Mouse (Mus musculus) heart, embryonic 12.5 days (tissue): ENCODE results near the gene Wipi1. TPM values are rescaled to one million over a fixed set of nuclear protein-coding genes. Genes with fewer than 3 reads are reported as not detected.
"Not testable (repeated sequence)": the region's sequence is repeated elsewhere in the genome, so short reads cannot be mapped to it uniquely, and the experiment has no call there.

ENCODE experiments used
- ATAC-seq: fragments of 200-750 bp; cut with Nextera tagmentation; 2 replicates; pipeline ENCODE4 v1.8.0; 2017; ENCODE audit warnings: moderate TSS enrichment, moderate library complexity; ENCODE audit not compliant: insufficient number of reproducible peaks, low FRiP score
- H3K27ac ChIP-seq: fragments of 300-500 bp; sonication (generic); 2 replicates; pipeline ENCODE4 v1.5.1; 2016; ENCODE audit warnings: mild to moderate bottlenecking, moderate library complexity; ENCODE audit not compliant: poor library complexity, severe bottlenecking
- H3K27me3 ChIP-seq: fragments of 300-500 bp; sonication (generic); replicated peaks from 2 replicates; pipeline ENCODE4 v1.6.1; 2016; ENCODE audit warnings: mild to moderate bottlenecking, moderate library complexity
- H3K36me3 ChIP-seq: fragments of 300-500 bp; sonication (generic); 2 replicates; pipeline ENCODE4 v1.6.1; 2016; ENCODE audit warnings: mild to moderate bottlenecking, moderate library complexity
- H3K4me1 ChIP-seq: fragments of 300-500 bp; sonication (generic); replicated peaks from 2 replicates; pipeline ENCODE4 v1.6.1; 2016; ENCODE audit warnings: mild to moderate bottlenecking
- H3K4me2 ChIP-seq: fragments of 300-500 bp; sonication (generic); 2 replicates; pipeline ENCODE4 v1.6.1; 2016; ENCODE audit warnings: mild to moderate bottlenecking, moderate library complexity
- H3K4me3 ChIP-seq: fragments of 300-500 bp; sonication (generic); 2 replicates; pipeline ENCODE4 v1.5.1; 2016; ENCODE audit warnings: mild to moderate bottlenecking
- H3K9ac ChIP-seq: fragments of 300-500 bp; sonication (generic); 2 replicates; pipeline ENCODE4 v1.6.1; 2016; ENCODE audit warnings: mild to moderate bottlenecking, moderate library complexity
- H3K9me3 ChIP-seq: fragments of 300-500 bp; sonication (generic); replicated peaks from 2 replicates; pipeline ENCODE4 v1.6.1; 2016; ENCODE audit warnings: mild to moderate bottlenecking, moderate library complexity
- WGBS: fragments of 180-500 bp; shearing (Covaris S2); methylation state at CpG from one replicate; pipeline ENCODE4 v1.1.7; 2016; 5-methylcytosine and 5-hydroxymethylcytosine counted together
- polyA plus RNA-seq: library from polyadenylated mRNA; unstranded; fragments of >200 nt; fragmentation: Nextera tagmentation; extraction: Ambion mirVana; gene quantifications from 2 replicates; pipeline ENCODE4 v1.2.1, GENCODE M21; 2016

The Wipi1 gene
- polyA plus RNA-seq, 1 experiment from 2014 or later = 49.9 TPM

- not testable (repeated sequence) for H3K27ac ChIP-seq, H3K4me3 ChIP-seq, H3K9me3 ChIP-seq, ATAC-seq, H3K4me2 ChIP-seq, H3K27me3 ChIP-seq, H3K9ac ChIP-seq, H3K36me3 ChIP-seq
- 38% methylated on average over 8 of the region's 8 CpGs for WGBS
- peaks cover 37% of the 10 kb centered on the region for H3K4me1 ChIP-seq
These were observed 7.3 kb upstream of the Wipi1 start for GRCm38 (mm10) chr11:109619055-109619454.

- Histone ChIP-seq H3K9ac (no peak overlapping the region), H3K36me3 (no peaks in the 10 kb centered on the region), H3K27me3 (no peaks in the 10 kb centered on the region), H3K27ac (0 out of 2 replicates have a peak overlapping the region, but pooled peaks have one; percentile 8), H3K4me3 (no peak overlapping the region), H3K4me1 (peaks cover 22% of the 10 kb centered on the region), H3K9me3 (no peaks in the 10 kb centered on the region), H3K4me2 (no peak overlapping the region)
- ATAC-seq = no peak
- WGBS = 49% methylated on average over 4 of the region's 4 CpGs
These were observed 5.0 kb upstream of the Wipi1 start for GRCm38 (mm10) chr11:109616766-109617165.

GRCm38 (mm10) chr11:109616352-109616751 lies 4.6 kb upstream of the Wipi1 start:
- H3K9ac ChIP-seq = no peak overlapping the region
- ATAC-seq = no peak
- no peaks in the 10 kb centered on the region for H3K27me3 ChIP-seq
- no peak overlapping the region for H3K4me2 ChIP-seq
- WGBS = 56% methylated on average over 4 of the region's 4 CpGs
- peaks cover 18% of the 10 kb centered on the region for H3K4me1 ChIP-seq
- H3K36me3 ChIP-seq = no peaks in the 10 kb centered on the region
- H3K4me3 ChIP-seq = no peak overlapping the region
- H3K27ac ChIP-seq = 0 out of 2 replicates have a peak overlapping the region, but pooled peaks have one; percentile 8
- H3K9me3 ChIP-seq = no peaks in the 10 kb centered on the region

GRCm38 (mm10) chr11:109615286-109615685 lies 3.5 kb upstream of the Wipi1 start:
- Histone ChIP-seq H3K36me3 (no peaks in the 10 kb centered on the region), H3K4me2 (no peak overlapping the region), H3K4me3 (no peak overlapping the region), H3K27ac (no peak overlapping the region), H3K9me3 (no peaks in the 10 kb centered on the region), H3K4me1 (peaks cover 18% of the 10 kb centered on the region), H3K9ac (no peak overlapping the region), H3K27me3 (no peaks in the 10 kb centered on the region)
- no peak for ATAC-seq
- 80% methylated on average over 9 of the region's 9 CpGs for WGBS

- no peak for ATAC-seq
- Histone ChIP-seq H3K9me3 (no peaks in the 10 kb centered on the region), H3K36me3 (no peaks in the 10 kb centered on the region), H3K4me3 (no peak overlapping the region), H3K27ac (no peak overlapping the region), H3K4me1 (peaks cover 33% of the 10 kb centered on the region), H3K9ac (no peak overlapping the region), H3K4me2 (no peak overlapping the region), H3K27me3 (no peaks in the 10 kb centered on the region)
- WGBS = 53% methylated on average over 7 of the region's 7 CpGs
These were observed 1.2 kb upstream of the Wipi1 start for GRCm38 (mm10) chr11:109612871-109613529.

GRCm38 (mm10) chr11:109610795-109611302 lies 918 bp downstream of the Wipi1 start:
- Histone ChIP-seq H3K4me3 (peak overlapping the region; percentile 75), H3K27ac (peak overlapping the region; percentile 87), H3K36me3 (no peaks in the 10 kb centered on the region), H3K9ac (peak overlapping the region; percentile 83), H3K4me2 (peak overlapping the region; percentile 74), H3K4me1 (peaks cover 21% of the 10 kb centered on the region), H3K9me3 (no peaks in the 10 kb centered on the region), H3K27me3 (no peaks in the 10 kb centered on the region)
- peak; percentile 4; the same call in 1 of the 2 replicates for ATAC-seq
- WGBS = under 1% methylated on average over 26 of the region's 26 CpGs

GRCm38 (mm10) chr11:109610046-109610794 lies 1.5 kb downstream of the Wipi1 start:
- peak overlapping the region; percentile 83 for H3K9ac ChIP-seq
- H3K4me2 ChIP-seq = peak overlapping the region; percentile 74
- H3K27me3 ChIP-seq = no peaks in the 10 kb centered on the region
- ATAC-seq = no peak
- H3K27ac ChIP-seq = peak overlapping the region; percentile 87; the same call in 1 of the 2 replicates
- WGBS = 19% methylated on average over 9 of the region's 9 CpGs
- H3K4me1 ChIP-seq = peaks cover 21% of the 10 kb centered on the region
- peaks cover 6% of the 10 kb centered on the region; the same call in 1 of the 2 replicates for H3K36me3 ChIP-seq
- H3K9me3 ChIP-seq = no peaks in the 10 kb centered on the region
- peak overlapping the region; percentile 75 for H3K4me3 ChIP-seq

- no peak for ATAC-seq
- Histone ChIP-seq H3K27me3 (no peaks in the 10 kb centered on the region), H3K27ac (no peak overlapping the region), H3K9me3 (no peaks in the 10 kb centered on the region), H3K4me2 (peak overlapping the region; percentile 74; the same call in 1 of the 2 replicates), H3K36me3 (peaks cover 13% of the 10 kb centered on the region), H3K9ac (no peak overlapping the region), H3K4me3 (no peak overlapping the region), H3K4me1 (peaks cover 21% of the 10 kb centered on the region)
- WGBS = 62% methylated on average over 6 of the region's 6 CpGs
These were observed 2.7 kb downstream of the Wipi1 start for GRCm38 (mm10) chr11:109608976-109609625.

- no peak overlapping the region for H3K27ac ChIP-seq
- no peak overlapping the region for H3K4me3 ChIP-seq
- no peak overlapping the region for H3K9ac ChIP-seq
- no peaks in the 10 kb centered on the region for H3K9me3 ChIP-seq
- 85% methylated on average over 6 of the region's 6 CpGs for WGBS
- H3K4me1 ChIP-seq = peaks cover 21% of the 10 kb centered on the region
- peaks cover 27% of the 10 kb centered on the region for H3K36me3 ChIP-seq
- no peaks in the 10 kb centered on the region for H3K27me3 ChIP-seq
- no peak for ATAC-seq
- H3K4me2 ChIP-seq = no peak overlapping the region
These were observed 4.2 kb downstream of the Wipi1 start for GRCm38 (mm10) chr11:109607600-109607999.

GRCm38 (mm10) chr11:109598778-109599570 lies 12.8 kb downstream of the Wipi1 start:
- peaks cover 81% of the 10 kb centered on the region for H3K36me3 ChIP-seq
- no peak overlapping the region for H3K9ac ChIP-seq
- WGBS = 82% methylated on average over 12 of the region's 12 CpGs
- no peaks in the 10 kb centered on the region for H3K27me3 ChIP-seq
- H3K9me3 ChIP-seq = no peaks in the 10 kb centered on the region
- H3K27ac ChIP-seq = no peak overlapping the region
- ATAC-seq = no peak
- H3K4me1 ChIP-seq = peaks cover 5% of the 10 kb centered on the region; the same call in 1 of the 2 replicates
- H3K4me2 ChIP-seq = no peak overlapping the region
- H3K4me3 ChIP-seq = no peak overlapping the region
